Mouse (Mus musculus) central nervous system, embryonic 11.5 days (tissue): ENCODE results near the gene Pabpc6. TPM values are rescaled to one million over a fixed set of nuclear protein-coding genes. Genes with fewer than 3 reads are reported as not detected.

Experiments used
- polyA plus RNA-seq: library from polyadenylated mRNA; depleted of rRNA; stranded (reverse); fragments of >200 nt; gene quantifications from 2 replicates; pipeline ENCODE4 v1.2.3, GENCODE M21; 2012; rRNA removed

Pabpc6 gene
- 0.02 TPM in 1 of 2 replicates, not detected in the other for polyA plus RNA-seq

GRCm38 (mm10) chr17:9669283-9669905, at the start of gene Pabpc6:
Gene Pabpc6, minus strand, starts transcription at chr17:9669717.

Other genes starting within 250 kb of the Pabpc6 start
- not detected in 2 replicates for gene Gm17728, start 247.7 kb downstream of the Pabpc6 start, polyA plus RNA-seq